Comparison of ENCODE assay signal across 7 mouse cellular contexts in genomic region chr19:16955613-16956271, GRCm38 (mm10). TPM values are rescaled to one million over a fixed set of nuclear protein-coding genes. Genes with fewer than 3 reads are reported as not detected.
DNase-seq lines count a peak whose midpoint lies in the region; ATAC-seq and TF ChIP-seq lines count a peak whose summit lies in the region.

Prune2 (plus strand) TSS chr19:16956118.

- no peak for TF ChIP-seq POLR2A in small intestine, adult 2 months (IDR thresholded peaks at IDR 0.05; ENCODE audit: low read depth, low read length)

- H3K4me1 ChIP-seq in intestine, embryonic 14.5 days (replicated peaks; ENCODE audit: control insufficient read depth, insufficient read depth, low read length) = peaks cover 5% of the 10 kb centered on the region
- H3K4me1 ChIP-seq in small intestine, adult 2 months (ENCODE audit: control insufficient read depth, insufficient read depth, insufficient read length, low read length) = 0 out of 2 replicates have a peak, but pooled peaks cover 2% of the 10 kb centered on the region

- H3K4me3 ChIP-seq in intestine, embryonic 14.5 days (ENCODE audit: low read depth, low read length) = peak within 1 kb of the TSS; percentile 31
- peak within 1 kb of the TSS; percentile 45 for H3K4me3 ChIP-seq in small intestine, adult 2 months (ENCODE audit: low read depth, low read length)

- H3K9ac ChIP-seq in intestine, embryonic 14.5 days (ENCODE audit: low read length) = no peak within 1 kb of the TSS

- under 1% methylated on average over 36 of the region's 36 CpGs for WGBS in intestine, embryonic 14.5 days
- 1% methylated on average over 36 of the region's 36 CpGs for WGBS in small intestine, adult 2 months

- peaks cover 23% of the 10 kb centered on the region for H3K27me3 ChIP-seq in intestine, embryonic 14.5 days (replicated peaks; ENCODE audit: control insufficient read depth, insufficient read depth, low read length)
- H3K27me3 ChIP-seq in small intestine, adult 2 months (ENCODE audit: control insufficient read depth, insufficient read depth, low read length) = peaks cover 9% of the 10 kb centered on the region; the same call in 1 of the 2 replicates

- H3K36me3 ChIP-seq in intestine, embryonic 14.5 days (ENCODE audit: control insufficient read depth, insufficient read depth, low read length) = no peaks in the 10 kb centered on the region
- H3K36me3 ChIP-seq in small intestine, adult 2 months (ENCODE audit: control insufficient read depth, insufficient read depth, low read length) = no peaks in the 10 kb centered on the region

- intact Hi-C loops in left cerebral cortex, postnatal 36 days (cut with DNase I) = no loop called here

- no peak for TF ChIP-seq CTCF in small intestine, adult 2 months (IDR thresholded peaks at IDR 0.05; ENCODE audit: extremely low read depth, insufficient read length, insufficient replicate concordance, low read depth, low read length)

- no peaks in the 10 kb centered on the region for H3K9me3 ChIP-seq in intestine, embryonic 14.5 days (ENCODE audit: control insufficient read depth, low read length)

- ATAC-seq in intestine, embryonic 14.5 days (replicated peaks; ENCODE audit: low FRiP score, low TSS enrichment, low read depth) = peak; percentile 94

- H3K27ac ChIP-seq in intestine, embryonic 14.5 days (ENCODE audit: low read depth) = no peak within 1 kb of the TSS
- no peak within 1 kb of the TSS for H3K27ac ChIP-seq in small intestine, adult 2 months (ENCODE audit: insufficient read depth, low read depth, low read length)

- DNase-seq in adrenal gland, postnatal 36 days = peak; percentile 81 to 85
- DNase-seq in embryo, embryonic 11 days = peak; percentile 87
- DNase-seq in gastrocnemius, postnatal 4 days (ENCODE audit: low spot score in 2 of 2) = peak; percentile 47 to 65
- DNase-seq in intestine, embryonic 14.5 days (ENCODE audit: low spot score) = peak; percentile 89
- DNase-seq in left cerebral cortex, postnatal 36 days (ENCODE audit: low spot score in 2 of 2) = peak; percentile 19 to 28
- peak; percentile 87 for DNase-seq in mesoderm, embryonic 11.5 days (ENCODE audit: low read depth, low spot score)

- H3K4me2 ChIP-seq in intestine, embryonic 14.5 days (ENCODE audit: low read length) = peak within 1 kb of the TSS; percentile 56

RNA-seq across cellular contexts. Expression of gene Prune2, which starts in this region (rescaled TPM):
- total RNA-seq in adrenal gland, postnatal 36 days (2021) = 10 to 100 TPM; 18.5 to 24.1 TPM
- total RNA-seq in gastrocnemius, postnatal 4 days (2021) = 1 to 10 TPM; 6.4 to 8.7 TPM
- 2.2 and 3.1 TPM in 2 replicates for polyA plus RNA-seq in intestine, embryonic 14.5 days (2014; fragmentation: Nextera tagmentation; extraction: Ambion mirVana)
- 10 to 100 TPM; 74.6 to 75.0 TPM for total RNA-seq in left cerebral cortex, postnatal 36 days (2021)
- 0.39 and 0.65 TPM in 2 replicates for polyA plus RNA-seq in small intestine, adult 2 months (2012; rRNA removed)

Comparison
In these comparisons a context has a peak if more than half of its experiments do, and no peak if none do; other contexts are left out.
1. DNase-seq: peak in every context shown above with its lines; median percentile 89 in intestine, embryonic 14.5 days; 87 in embryo, embryonic 11 days; 87 in mesoderm, embryonic 11.5 days; 83 in adrenal gland, postnatal 36 days; 56 in gastrocnemius, postnatal 4 days; 24 in left cerebral cortex, postnatal 36 days.